Mouse (Mus musculus) cerebellum, adult 18-20 months (tissue): ENCODE measurements around the gene H3f3b.
A peak's percentile ranks its signal among the peaks of the same experiment; 100 is the strongest.
"Not testable (repeated sequence)": the region's sequence is repeated elsewhere in the genome, so short reads cannot be mapped to it uniquely, and the experiment has no call there.

ENCODE experiments used
- DNase-seq, 2 experiments: peaks; one replicate each; pipeline ENCODE4 v3.0.0; 2021

Gene H3f3b

GRCm38 (mm10) chr11:116045173-116045572 is 17.4 kb upstream of the H3f3b start:
- no peak for DNase-seq

GRCm38 (mm10) chr11:116043286-116043685 is 15.5 kb upstream of the H3f3b start:
- no peak for DNase-seq

- no peak for DNase-seq
These were observed 14.8 kb upstream of the H3f3b start for GRCm38 (mm10) chr11:116042372-116043138.

GRCm38 (mm10) chr11:116041833-116042232 is 14.1 kb upstream of the H3f3b start:
- no peak for DNase-seq

GRCm38 (mm10) chr11:116040593-116040992 is 12.8 kb upstream of the H3f3b start:
- DNase-seq = peak; percentile 40 to 56

- no peak for DNase-seq
These were observed 10.1 kb upstream of the H3f3b start for GRCm38 (mm10) chr11:116037826-116038225.

GRCm38 (mm10) chr11:116036671-116037070 is 8.9 kb upstream of the H3f3b start:
- DNase-seq = no peak

GRCm38 (mm10) chr11:116034584-116034983 is 6.8 kb upstream of the H3f3b start:
- DNase-seq = no peak

GRCm38 (mm10) chr11:116030898-116031845 is 3.4 kb upstream of the H3f3b start:
- DNase-seq = no peak

GRCm38 (mm10) chr11:116030088-116030897 is 2.5 kb upstream of the H3f3b start, which contains the start of gene Unk:
Gene Unk (plus strand): TSS chr11:116030322.
- peak; percentile 98 for DNase-seq

GRCm38 (mm10) chr11:116029086-116029865 is 1.5 kb upstream of the H3f3b start:
- DNase-seq = no peak

- no peak for DNase-seq
These were observed 559 bp upstream of the H3f3b start for GRCm38 (mm10) chr11:116028177-116028865.

GRCm38 (mm10) chr11:116025056-116025845 is 2.5 kb downstream of the H3f3b start:
- no peak for DNase-seq

- peak; percentile 91 to 97 for DNase-seq
These were observed 3.4 kb downstream of the H3f3b start for GRCm38 (mm10) chr11:116024356-116024808.

- DNase-seq = peak; percentile 85 to 88
These were observed 3.9 kb downstream of the H3f3b start for GRCm38 (mm10) chr11:116023771-116024355.

- DNase-seq = not testable (repeated sequence)
These were observed 4.5 kb downstream of the H3f3b start for GRCm38 (mm10) chr11:116023074-116023770.

GRCm38 (mm10) chr11:116022256-116022780 is 5.4 kb downstream of the H3f3b start:
- no peak for DNase-seq

GRCm38 (mm10) chr11:116021328-116022220 is 6.2 kb downstream of the H3f3b start:
- DNase-seq = no peak
